Mouse (Mus musculus): Measurements from ENCODE around the gene Iqcn.

Gene Iqcn

DNA sequence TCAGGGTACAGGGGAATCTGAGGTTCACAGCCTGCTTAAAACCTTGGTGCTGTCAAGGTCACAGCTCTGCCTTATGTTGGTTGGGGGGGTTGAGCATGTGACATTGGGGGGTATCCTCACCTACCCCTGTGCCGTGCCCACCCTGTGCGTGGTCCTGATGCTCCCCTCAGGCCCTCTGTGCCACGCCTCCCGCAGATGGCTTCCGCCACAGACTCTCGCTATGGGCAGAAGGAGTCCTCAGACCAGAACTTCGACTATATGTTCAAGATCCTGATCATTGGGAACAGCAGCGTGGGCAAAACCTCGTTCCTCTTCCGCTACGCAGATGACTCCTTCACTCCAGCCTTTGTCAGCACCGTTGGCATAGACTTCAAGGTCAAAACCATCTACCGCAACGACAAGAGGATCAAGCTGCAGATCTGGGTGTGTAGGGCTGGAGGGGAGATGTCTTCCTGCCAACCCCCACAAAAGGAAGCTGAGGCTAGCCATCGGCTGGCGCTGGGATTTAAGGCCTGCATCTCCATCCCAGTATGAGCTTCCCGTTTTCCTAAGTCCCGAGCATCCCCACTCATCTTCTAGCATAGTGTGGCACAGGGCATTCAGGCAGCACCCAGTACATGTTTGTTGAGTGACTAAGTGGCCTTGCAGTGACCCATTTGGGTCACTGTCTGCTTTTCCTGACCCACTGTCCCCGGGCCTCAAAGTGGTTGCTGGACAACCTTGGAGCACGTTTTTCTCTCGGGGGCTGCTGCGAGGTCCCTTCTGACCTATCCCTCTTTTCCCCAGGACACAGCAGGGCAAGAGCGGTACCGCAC, 52.6 kb downstream of the Iqcn start:
- DNase-seq (ENCODE audit: low spot score): no peak

DNA sequence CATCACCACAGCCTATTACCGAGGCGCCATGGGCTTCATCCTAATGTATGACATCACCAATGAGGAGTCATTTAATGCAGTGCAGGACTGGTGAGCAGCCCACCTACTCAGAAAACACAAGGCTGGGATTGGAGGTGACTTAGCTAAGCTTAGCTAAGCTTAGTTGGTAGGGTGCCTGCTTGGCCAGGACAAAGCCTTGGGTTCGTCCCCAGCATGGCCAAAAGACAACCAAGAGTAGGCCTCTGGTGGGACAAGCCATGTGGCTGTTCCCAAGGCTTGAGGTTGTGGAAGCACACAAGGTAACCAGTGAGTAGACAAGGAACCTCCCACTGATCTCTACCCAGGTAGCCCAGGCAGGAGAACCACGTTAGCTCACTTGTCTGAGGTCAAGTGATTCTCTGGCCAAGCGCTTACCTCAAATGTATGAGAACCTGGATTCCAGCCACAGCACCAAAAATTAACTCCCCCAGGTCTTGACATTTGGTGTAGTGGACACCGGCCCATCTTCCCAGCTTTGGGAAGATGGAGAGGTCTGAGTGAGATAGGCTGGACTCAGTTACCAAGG, 53.3 kb downstream of the Iqcn start:
- DNase-seq (ENCODE audit: low spot score): no peak

DNA sequence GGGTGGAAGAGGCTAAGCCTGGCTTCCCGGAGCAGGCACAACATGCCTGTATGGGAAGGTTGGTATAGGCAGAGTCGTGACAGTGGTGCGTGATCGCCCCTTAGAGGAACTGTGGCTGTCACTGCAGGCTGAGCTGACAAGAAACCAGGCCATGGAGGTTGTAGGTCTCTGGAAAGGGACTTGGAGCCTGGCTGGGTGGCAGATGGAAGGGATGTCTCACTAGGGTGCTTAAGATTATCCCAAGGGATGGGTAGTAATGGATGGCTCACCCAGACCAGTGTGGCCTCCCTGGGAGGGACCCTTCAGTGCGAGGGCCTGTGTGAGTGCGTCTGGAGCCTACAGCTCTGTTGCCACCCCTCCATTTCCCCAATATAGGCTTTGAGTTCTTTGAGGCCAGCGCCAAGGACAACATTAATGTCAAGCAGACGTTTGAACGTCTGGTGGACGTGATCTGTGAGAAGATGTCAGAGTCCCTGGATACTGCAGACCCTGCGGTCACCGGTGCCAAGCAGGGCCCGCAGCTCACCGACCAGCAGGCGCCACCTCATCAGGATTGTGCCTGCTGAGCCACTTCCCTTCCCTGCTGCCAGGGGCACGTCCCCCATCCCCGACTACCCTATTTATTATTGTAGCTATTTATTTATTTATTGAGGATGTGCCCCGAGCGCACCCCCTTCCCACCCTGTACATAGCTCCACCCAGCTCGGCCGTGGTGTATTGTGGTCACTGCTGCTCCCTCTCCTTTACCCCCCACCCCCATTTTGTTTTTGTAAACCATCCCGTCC, 54.5 kb downstream of the Iqcn start:
- no peak for DNase-seq (ENCODE audit: low spot score)

DNA sequence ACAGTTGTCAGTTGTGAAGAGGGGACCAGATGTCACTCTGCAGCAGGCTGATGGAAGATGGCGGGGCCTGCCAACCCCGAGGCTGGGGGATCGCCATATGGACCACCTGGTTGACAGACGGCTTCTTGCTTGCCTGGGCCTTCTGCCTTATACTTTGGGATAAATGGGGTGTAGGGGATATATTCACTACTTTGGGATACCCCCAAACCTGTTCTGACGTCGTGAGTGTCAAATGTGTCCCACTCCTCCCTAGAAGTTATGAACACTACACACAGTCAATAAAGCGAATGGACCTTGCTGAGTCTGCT, 55.0 kb downstream of the Iqcn start:
- no peak for DNase-seq (ENCODE audit: low spot score)

DNA sequence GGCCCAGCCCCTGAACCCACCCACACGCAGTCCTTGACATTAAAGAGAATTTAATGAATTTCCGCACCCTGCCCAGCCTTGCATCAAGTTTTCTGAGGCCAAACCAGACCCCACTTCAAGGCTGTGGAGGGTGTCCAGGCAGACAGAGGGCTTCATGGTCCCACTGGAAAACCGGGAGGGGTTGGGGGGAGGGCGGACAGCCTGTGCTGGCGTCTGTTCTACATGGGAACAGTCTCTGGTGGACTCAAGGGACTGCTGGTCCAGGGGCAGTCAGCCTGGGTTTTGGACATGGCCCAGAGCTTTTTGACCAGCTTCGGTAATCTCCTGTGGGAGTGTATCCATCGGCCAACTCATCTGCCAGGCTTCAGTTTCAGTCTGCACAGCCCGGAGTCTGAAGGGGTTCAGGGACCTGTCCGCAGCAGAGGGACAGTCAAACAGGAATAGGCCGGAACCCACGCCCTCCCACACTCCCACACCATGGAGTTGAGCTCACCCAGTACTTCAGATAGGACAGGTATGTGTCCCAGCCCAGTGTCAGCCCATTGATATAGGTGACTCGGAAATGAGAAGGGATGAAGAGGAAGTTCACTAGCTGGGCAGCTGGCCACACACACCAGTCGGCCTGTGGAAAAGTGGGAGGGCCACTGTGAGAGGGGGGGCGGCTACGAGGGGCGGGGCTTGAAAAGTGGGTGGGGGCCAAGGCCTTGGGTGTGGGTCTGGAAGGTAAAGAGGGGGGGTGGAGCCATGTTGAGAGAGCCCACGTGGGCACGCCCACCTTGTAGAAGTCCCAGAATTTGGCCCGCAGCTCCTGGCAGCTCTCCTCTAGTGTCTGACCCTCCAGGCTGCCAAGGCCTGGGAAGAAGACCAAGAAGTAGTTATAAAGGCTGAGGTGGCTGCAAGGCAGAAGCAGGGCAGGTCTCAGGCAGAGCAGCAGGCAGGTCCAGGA, 55.6 kb downstream of the Iqcn start:
- DNase-seq (ENCODE audit: low spot score): peak; percentile 75

GRCm38 (mm10) chr8:70760350-70760749, 57.1 kb downstream of the Iqcn start:
- no peak for DNase-seq (ENCODE audit: low spot score)

DNA sequence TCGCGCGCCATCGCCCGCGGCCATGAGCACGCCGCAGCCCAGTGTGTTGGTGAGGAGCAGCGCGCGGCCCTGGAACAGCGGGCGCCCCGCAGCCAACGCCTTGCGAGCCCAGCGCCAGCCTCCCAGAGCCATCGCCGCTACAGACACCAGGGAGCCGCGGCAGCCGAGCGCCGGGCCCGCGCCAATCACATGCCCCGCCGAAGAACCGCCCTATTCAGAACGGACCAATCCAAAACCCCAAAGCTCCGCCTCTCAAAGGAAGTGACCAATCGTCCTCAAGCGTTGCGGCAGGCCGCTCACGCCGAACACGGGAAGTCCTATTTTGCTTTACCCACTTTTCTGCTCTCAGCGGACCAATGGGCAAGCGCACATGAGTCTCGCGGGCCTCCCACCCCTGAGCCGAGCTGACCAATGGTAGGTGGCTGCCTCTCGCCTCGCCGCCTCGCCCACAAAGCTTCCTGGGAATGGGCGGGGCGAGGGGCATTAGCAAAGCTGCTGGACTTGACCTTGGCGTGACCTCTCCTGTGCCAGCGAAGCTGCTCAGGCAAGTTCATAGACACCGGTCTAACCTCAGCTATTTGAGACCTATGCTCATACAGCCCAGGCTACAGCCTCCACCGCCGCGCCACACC, 57.6 kb downstream of the Iqcn start, which contains the start of gene Mpv17l2:
Gene Mpv17l2, minus strand, starts transcription at position 172 of the 632 bp plus-strand sequence.
- DNase-seq (ENCODE audit: low spot score): peak; percentile 99

DNA sequence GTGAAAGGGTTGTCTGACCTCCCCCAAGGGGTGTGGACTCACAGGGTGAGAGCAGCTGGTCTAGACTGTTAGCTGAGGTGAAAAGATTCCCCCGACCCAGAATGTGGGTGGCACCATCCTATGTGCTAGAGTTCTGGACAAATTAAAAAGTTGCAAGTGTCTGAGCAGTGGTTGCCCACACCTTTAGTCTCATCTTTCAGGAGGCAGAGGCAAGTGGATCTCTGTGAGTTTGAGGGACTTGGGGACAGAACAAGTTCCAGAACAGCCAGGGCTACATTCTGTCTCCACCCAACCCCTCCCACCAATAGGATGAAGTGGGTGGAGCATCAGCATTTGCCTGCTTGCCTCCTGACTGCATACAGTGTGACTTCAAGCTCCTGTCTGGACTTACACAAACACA, 58.9 kb downstream of the Iqcn start:
- no peak for DNase-seq (ENCODE audit: low spot score)

DNA sequence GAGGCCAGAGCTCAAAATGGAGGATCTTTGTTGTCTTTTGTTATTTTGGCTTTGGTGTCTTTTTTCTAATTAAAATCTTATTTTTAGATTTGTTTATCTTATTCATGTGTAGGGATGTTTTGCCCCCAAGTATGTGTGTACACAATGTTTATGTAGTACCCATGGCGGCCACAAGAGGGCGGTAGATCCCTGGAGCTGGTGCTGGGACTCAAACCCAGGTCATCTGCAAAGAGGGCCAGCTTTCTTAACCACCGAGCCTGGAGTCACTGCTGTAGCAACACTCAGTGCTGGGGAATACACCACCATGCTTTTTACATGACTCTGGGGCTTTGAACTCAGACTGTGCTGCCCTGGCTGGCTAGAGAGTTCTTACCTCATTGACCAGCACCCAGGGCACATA, 60.1 kb downstream of the Iqcn start:
- DNase-seq (ENCODE audit: low spot score): no peak

DNA sequence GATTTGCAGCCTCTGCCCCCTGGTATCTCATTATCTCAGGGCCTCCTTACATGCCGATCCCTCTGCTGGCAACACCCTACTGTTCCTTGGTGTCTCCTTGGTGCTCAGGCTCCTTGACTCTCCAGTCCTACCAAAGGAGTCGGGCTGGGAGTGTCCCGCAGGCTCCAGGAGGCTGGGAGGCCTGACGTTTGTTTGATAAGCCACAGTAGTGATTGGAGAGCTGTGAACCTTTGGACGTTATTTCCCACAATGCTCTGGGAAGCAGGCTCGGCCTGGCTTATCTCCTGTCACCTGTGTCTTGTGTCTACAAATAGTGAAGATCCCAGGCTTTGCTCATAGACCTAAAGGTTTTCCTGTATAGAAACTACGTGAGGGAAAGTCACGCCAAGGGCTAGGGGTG, 60.8 kb downstream of the Iqcn start:
- no peak for DNase-seq (ENCODE audit: low spot score)

DNA sequence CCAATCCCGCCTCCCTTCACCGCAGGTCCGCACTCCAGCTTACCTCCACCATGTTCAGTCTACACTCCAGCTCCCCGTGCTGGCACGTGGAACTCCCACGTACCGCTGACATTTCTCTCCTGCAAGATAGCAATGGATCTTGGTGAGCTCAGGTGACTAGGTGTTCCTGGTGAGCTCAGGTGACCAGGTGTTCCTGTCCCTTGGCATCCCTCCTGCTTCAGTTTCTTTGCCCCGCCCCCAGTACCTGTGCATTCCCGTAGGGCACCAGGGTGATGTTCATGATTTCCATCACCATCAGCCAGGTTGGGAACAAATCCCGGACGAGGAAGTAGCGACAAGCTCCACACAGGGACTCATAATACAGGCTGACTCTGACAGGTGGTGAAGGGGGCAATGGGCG, 61.4 kb downstream of the Iqcn start:
- DNase-seq (ENCODE audit: low spot score): no peak

DNA sequence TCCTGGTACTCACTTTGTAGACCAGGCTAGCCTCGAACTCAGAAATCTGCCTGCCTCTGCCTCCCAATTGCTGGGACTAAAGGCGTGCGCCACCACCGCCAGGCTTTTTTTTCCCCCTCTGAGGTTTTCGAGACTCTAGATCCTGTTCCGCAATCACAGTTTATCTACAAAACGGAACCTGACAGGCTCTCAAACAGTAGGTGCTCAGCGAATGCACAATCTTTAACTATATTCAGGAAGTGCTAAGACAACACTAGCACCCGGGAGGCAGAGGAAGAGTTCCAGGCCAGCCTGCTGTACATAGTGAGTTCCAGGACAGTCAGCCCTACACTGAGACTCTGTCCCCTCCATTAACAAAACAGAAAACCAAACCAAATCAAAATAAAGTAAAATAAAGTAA, 62.1 kb downstream of the Iqcn start:
- DNase-seq (ENCODE audit: low spot score): no peak

DNA sequence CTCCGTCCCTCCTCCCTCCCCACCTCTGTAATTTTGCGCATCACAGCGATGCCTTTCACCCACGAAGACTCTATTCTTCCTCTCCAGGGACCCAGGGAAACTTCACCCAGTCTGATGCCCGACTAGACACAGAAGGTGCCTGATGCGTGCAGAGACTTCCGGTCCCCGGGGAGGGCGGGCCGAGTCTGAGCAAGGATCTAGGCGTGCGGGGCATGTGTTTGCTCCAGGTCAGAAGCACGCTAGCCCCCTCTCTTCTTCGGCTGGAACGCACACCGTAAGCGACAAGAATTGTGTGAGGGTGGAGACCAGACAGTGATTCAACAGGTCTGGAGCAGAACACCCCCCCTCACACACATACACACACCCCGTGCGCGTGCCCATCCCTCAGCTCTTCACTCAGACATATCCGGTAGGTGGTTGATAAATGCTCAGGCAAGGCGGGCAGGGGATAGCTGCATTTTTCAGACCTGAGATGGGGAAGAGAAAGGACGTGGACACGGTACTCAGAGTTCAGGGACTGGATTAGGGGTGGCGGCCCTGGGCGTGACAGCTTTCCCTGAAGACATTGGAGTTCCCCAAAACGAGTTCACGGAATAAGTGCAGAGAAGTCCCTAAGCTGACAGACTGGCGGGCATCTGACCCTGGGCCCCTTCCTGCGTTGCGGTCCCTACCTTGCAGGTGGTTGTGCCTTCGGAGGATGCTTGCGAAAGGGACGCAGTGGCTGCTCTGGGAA, 62.7 kb downstream of the Iqcn start:
- peak; percentile 67 for DNase-seq (ENCODE audit: low spot score)

DNA sequence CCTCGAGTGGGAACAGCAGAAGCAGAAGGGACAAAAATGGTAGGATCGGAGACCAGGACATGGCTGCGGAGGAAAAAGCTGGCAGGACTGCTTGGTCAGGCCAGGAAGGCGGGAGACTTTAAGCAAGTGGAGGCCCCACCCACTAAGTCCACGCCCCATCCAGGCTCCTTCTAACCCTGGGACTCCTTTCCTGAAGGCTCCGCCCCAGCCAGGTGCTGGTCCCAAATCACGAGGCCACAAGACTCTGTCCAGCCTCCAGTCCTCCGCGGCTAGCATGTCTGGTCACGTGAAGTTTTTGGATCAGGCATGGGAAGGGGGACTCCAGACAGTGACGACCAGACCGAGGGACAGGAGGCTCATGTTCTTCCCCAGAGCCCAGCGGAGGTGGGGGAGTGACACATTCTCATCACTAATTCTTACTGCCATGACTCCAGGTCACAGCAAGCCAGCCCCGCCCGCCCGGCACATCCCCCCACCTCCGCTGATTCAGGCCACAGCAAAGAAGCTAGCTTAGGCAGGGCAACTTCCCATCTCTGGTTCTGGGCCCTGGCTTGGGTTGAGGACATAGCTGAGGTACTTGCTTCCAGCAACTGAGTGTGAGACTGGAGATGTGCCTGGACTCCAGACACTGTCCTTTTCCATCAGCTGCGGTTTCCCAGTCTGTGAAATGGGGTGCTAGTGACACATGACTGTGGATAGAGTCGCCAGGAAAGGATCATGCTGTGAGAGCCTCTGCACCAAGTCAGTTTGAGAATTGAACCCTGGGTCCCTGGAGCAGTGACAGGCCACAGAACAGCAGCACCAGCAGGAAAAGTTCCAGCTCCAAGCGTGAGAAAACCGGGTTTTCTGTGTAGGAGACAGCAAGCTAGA, 63.5 kb downstream of the Iqcn start:
- DNase-seq (ENCODE audit: low spot score): peak; percentile 91
